Mouse (Mus musculus): ENCODE measurements around the gene Sgms2. TPM values are rescaled to one million over a fixed set of nuclear protein-coding genes. Genes with fewer than 3 reads are reported as not detected.

The Sgms2 gene
- polyA plus RNA-seq, 1 experiment = 0.04 TPM

- H3K27me3 ChIP-seq (replicated peaks) = no peaks in the 10 kb centered on the region
- TF ChIP-seq GATA1 (IDR thresholded peaks at IDR 0.05; ENCODE audit: borderline replicate concordance, low read length) (no peak), FLI1 (IDR thresholded peaks at IDR 0.05; ENCODE audit: low read length) (no peak)
- H3K4me1 ChIP-seq = peaks cover 26% of the 10 kb centered on the region
- H3K9me3 ChIP-seq = peaks cover 18% of the 10 kb centered on the region
- peaks cover 2% of the 10 kb centered on the region for H3K36me3 ChIP-seq (replicated peaks; ENCODE audit: low read length)
- no peak overlapping the region for H3K4me3 ChIP-seq (replicated peaks)
Measured at GRCm38 (mm10) chr3:131274151-131274550, 217.1 kb downstream of the Sgms2 start.

GRCm38 (mm10) chr3:131272374-131273100 lies 218.7 kb downstream of the Sgms2 start:
- Histone ChIP-seq H3K4me3 (replicated peaks) (peak overlapping the region; percentile 97), H3K27me3 (replicated peaks) (no peaks in the 10 kb centered on the region), H3K9me3 (peaks cover 4% of the 10 kb centered on the region; the same call in 1 of the 2 replicates), H3K36me3 (replicated peaks; ENCODE audit: low read length) (peaks cover 3% of the 10 kb centered on the region), H3K4me1 (peaks cover 26% of the 10 kb centered on the region)
- TF ChIP-seq GATA1 (IDR thresholded peaks at IDR 0.05; ENCODE audit: borderline replicate concordance, low read length) (no peak), FLI1 (IDR thresholded peaks at IDR 0.05; ENCODE audit: low read length) (no peak)

GRCm38 (mm10) chr3:131271559-131272373 lies 219.4 kb downstream of the Sgms2 start, which contains the start of gene Hadh:
Hadh (minus strand) TSS chr3:131272101.
- Histone ChIP-seq H3K4me1 (peaks cover 26% of the 10 kb centered on the region), H3K27me3 (replicated peaks) (no peaks in the 10 kb centered on the region), H3K36me3 (replicated peaks; ENCODE audit: low read length) (peaks cover 9% of the 10 kb centered on the region), H3K4me3 (replicated peaks) (peak within 1 kb of the TSS; percentile 97), H3K9me3 (0 out of 2 replicates have a peak, but pooled peaks cover 4% of the 10 kb centered on the region)
- TF ChIP-seq GATA1 (IDR thresholded peaks at IDR 0.05; ENCODE audit: borderline replicate concordance, low read length) = no peak
- TF ChIP-seq FLI1 (IDR thresholded peaks at IDR 0.05; ENCODE audit: low read length) = no peak

- peak overlapping the region; percentile 97 for H3K4me3 ChIP-seq (replicated peaks)
- no peaks in the 10 kb centered on the region for H3K27me3 ChIP-seq (replicated peaks)
- TF ChIP-seq FLI1 (IDR thresholded peaks at IDR 0.05; ENCODE audit: low read length) (no peak), GATA1 (IDR thresholded peaks at IDR 0.05; ENCODE audit: borderline replicate concordance, low read length) (no peak)
- H3K9me3 ChIP-seq = 0 out of 2 replicates have a peak, but pooled peaks cover 4% of the 10 kb centered on the region
- H3K36me3 ChIP-seq (replicated peaks; ENCODE audit: low read length) = peaks cover 11% of the 10 kb centered on the region
- H3K4me1 ChIP-seq = peaks cover 26% of the 10 kb centered on the region
Measured at GRCm38 (mm10) chr3:131271157-131271556, 220.1 kb downstream of the Sgms2 start.

GRCm38 (mm10) chr3:131270381-131270780 lies 220.8 kb downstream of the Sgms2 start:
- peaks cover 13% of the 10 kb centered on the region for H3K36me3 ChIP-seq (replicated peaks; ENCODE audit: low read length)
- TF ChIP-seq GATA1 (IDR thresholded peaks at IDR 0.05; ENCODE audit: borderline replicate concordance, low read length) (no peak), FLI1 (IDR thresholded peaks at IDR 0.05; ENCODE audit: low read length) (no peak)
- H3K4me3 ChIP-seq (replicated peaks) = no peak overlapping the region
- 0 out of 2 replicates have a peak, but pooled peaks cover under 1% of the 10 kb centered on the region for H3K9me3 ChIP-seq
- H3K27me3 ChIP-seq (replicated peaks) = no peaks in the 10 kb centered on the region
- H3K4me1 ChIP-seq = peaks cover 26% of the 10 kb centered on the region

Other genes starting within 250 kb of the Sgms2 start
- gene Hadh, start 219.3 kb downstream of the Sgms2 start, polyA plus RNA-seq (2012; ENCODE audit: insufficient read depth, low replicate concordance) = 6.1 and 16.7 TPM in 2 replicates
- not detected in 2 replicates for gene Cyp2u1, start 188.2 kb downstream of the Sgms2 start, polyA plus RNA-seq (2012; ENCODE audit: insufficient read depth, low replicate concordance)
- gene Papss1, start 73.4 kb upstream of the Sgms2 start, polyA plus RNA-seq (2012; ENCODE audit: insufficient read depth, low replicate concordance) = 3.6 and 12.3 TPM in 2 replicates